Mouse (Mus musculus) neural tube, embryonic 12.5 days (tissue): ENCODE data around the gene Foxe3. TPM values are rescaled to one million over a fixed set of nuclear protein-coding genes. Genes with fewer than 3 reads are reported as not detected.

ENCODE experiments used
- ATAC-seq: fragments of 200-750 bp; cut with Nextera tagmentation; 2 replicates; pipeline ENCODE4 v1.8.0; 2017; ENCODE audit warnings: low read depth, mild to moderate bottlenecking, moderate TSS enrichment, moderate library complexity; ENCODE audit not compliant: low FRiP score
- H3K27ac ChIP-seq: fragments of 300-500 bp; sonication (generic); 2 replicates; pipeline ENCODE4 v1.5.1; 2016
- H3K27me3 ChIP-seq: fragments of 300-500 bp; sonication (generic); replicated peaks from 2 replicates; pipeline ENCODE4 v1.6.1; 2016; ENCODE audit warnings: mild to moderate bottlenecking
- H3K36me3 ChIP-seq: fragments of 300-500 bp; sonication (generic); 2 replicates; pipeline ENCODE4 v1.6.1; 2016; ENCODE audit warnings: mild to moderate bottlenecking
- H3K4me1 ChIP-seq: fragments of 300-500 bp; sonication (generic); 2 replicates; pipeline ENCODE4 v1.6.1; 2016
- H3K4me2 ChIP-seq: fragments of 300-500 bp; sonication (generic); replicated peaks from 2 replicates; pipeline ENCODE4 v1.6.1; 2016; ENCODE audit warnings: mild to moderate bottlenecking
- H3K4me3 ChIP-seq: fragments of 300-500 bp; sonication (generic); 2 replicates; pipeline ENCODE4 v1.5.1; 2016
- H3K9ac ChIP-seq: fragments of 300-500 bp; sonication (generic); 2 replicates; pipeline ENCODE4 v1.6.1; 2016; ENCODE audit warnings: mild to moderate bottlenecking
- H3K9me3 ChIP-seq: fragments of 300-500 bp; sonication (generic); 2 replicates; pipeline ENCODE4 v1.6.1; 2016; ENCODE audit warnings: mild to moderate bottlenecking
- WGBS: fragments of 180-500 bp; shearing (Covaris S2); methylation state at CpG from one replicate; pipeline ENCODE4 v1.1.7; 2016; 5-methylcytosine and 5-hydroxymethylcytosine counted together
- polyA plus RNA-seq: library from polyadenylated mRNA; unstranded; fragments of >200 nt; fragmentation: Nextera tagmentation; extraction: Ambion mirVana; gene quantifications from 2 replicates; pipeline ENCODE4 v1.2.1, GENCODE M21; 2016

The Foxe3 gene
- polyA plus RNA-seq, 1 experiment from 2014 or later, result not detected

GRCm38 (mm10) chr4:114912705-114913593, 12.9 kb downstream of the Foxe3 start:
- Histone ChIP-seq H3K9ac (no peak overlapping the region), H3K4me3 (no peak overlapping the region)

GRCm38 (mm10) chr4:114909602-114910484, 16.0 kb downstream of the Foxe3 start:
- peak overlapping the region; percentile 72 for H3K4me2 ChIP-seq
- H3K9me3 ChIP-seq, result no peaks in the 10 kb centered on the region
- H3K36me3 ChIP-seq, result no peaks in the 10 kb centered on the region
- H3K9ac ChIP-seq, result peak overlapping the region; percentile 45; the same call in 1 of the 2 replicates
- peaks cover 97% of the 10 kb centered on the region for H3K27me3 ChIP-seq
- H3K4me1 ChIP-seq, result peaks cover 18% of the 10 kb centered on the region
- H3K27ac ChIP-seq, result no peak overlapping the region
- ATAC-seq, result no peak
- peak overlapping the region; percentile 43 for H3K4me3 ChIP-seq
- 2% methylated on average over 20 of the region's 20 CpGs for WGBS

More at GRCm38 (mm10) chr4:114912705-114913593, 12.9 kb downstream of the Foxe3 start:
- Histone ChIP-seq H3K4me1 (peaks cover 13% of the 10 kb centered on the region; the same call in 1 of the 2 replicates), H3K9me3 (no peaks in the 10 kb centered on the region), H3K4me2 (0 out of 2 replicates have a peak overlapping the region, but pooled peaks have one; percentile 5), H3K36me3 (no peaks in the 10 kb centered on the region), H3K27me3 (peaks cover 92% of the 10 kb centered on the region), H3K27ac (no peak overlapping the region)
- WGBS, result 3% methylated on average over 35 of the region's 35 CpGs
- ATAC-seq, result no peak

DNA sequence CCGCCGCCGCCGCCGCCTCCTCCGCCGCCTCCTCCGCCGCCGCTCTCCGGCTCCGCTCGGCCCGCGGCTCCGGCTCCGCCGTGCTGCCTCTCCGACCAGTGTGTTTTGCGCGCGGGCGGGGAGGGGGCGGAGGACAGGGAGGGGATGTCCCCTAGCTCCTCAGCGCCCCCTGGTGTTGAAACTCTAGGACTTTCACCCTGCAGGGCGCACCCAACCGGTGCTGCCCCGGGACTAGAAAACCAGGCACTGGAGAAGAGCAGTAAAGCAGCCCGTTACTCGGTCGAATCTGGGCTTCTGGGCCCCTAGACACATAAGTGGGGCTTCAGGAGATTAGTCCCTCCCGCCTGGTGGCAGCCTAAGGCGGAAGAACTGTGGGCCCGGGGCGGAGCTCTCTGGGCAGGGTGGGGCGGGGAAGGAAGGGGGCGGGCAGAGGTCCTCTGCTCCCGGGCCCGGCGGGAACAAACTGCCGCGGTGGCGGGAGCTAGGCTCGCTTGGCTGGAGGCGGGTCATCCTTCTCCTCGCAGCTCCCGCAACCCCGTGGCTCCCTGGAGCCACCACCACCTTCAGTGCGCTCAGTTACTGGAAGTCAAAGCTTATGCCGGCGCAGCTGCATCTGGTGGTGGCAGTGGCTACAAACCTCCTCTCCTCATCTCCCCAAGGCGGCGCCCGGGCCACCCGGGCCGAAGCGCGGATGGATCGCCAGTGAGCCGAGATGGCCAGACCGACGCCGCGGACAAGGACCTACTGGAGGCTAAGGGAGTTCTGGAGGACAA, 16.8 kb downstream of the Foxe3 start, which contains the start of gene Foxd2:
Gene Foxd2 (minus strand): TSS at position 45 of the 773 bp plus-strand sequence.
- peak within 1 kb of the TSS; percentile 72 for H3K4me2 ChIP-seq
- H3K9me3 ChIP-seq, result no peaks in the 10 kb centered on the region
- peak; percentile 89 for ATAC-seq
- no peak within 1 kb of the TSS for H3K27ac ChIP-seq
- peak within 1 kb of the TSS; percentile 43 for H3K4me3 ChIP-seq
- 1% methylated on average over 63 of the region's 64 CpGs for WGBS
- H3K9ac ChIP-seq, result peak within 1 kb of the TSS; percentile 45; the same call in 1 of the 2 replicates
- H3K36me3 ChIP-seq, result no peaks in the 10 kb centered on the region
- H3K27me3 ChIP-seq, result peaks cover 97% of the 10 kb centered on the region
- peaks cover 18% of the 10 kb centered on the region for H3K4me1 ChIP-seq

DNA sequence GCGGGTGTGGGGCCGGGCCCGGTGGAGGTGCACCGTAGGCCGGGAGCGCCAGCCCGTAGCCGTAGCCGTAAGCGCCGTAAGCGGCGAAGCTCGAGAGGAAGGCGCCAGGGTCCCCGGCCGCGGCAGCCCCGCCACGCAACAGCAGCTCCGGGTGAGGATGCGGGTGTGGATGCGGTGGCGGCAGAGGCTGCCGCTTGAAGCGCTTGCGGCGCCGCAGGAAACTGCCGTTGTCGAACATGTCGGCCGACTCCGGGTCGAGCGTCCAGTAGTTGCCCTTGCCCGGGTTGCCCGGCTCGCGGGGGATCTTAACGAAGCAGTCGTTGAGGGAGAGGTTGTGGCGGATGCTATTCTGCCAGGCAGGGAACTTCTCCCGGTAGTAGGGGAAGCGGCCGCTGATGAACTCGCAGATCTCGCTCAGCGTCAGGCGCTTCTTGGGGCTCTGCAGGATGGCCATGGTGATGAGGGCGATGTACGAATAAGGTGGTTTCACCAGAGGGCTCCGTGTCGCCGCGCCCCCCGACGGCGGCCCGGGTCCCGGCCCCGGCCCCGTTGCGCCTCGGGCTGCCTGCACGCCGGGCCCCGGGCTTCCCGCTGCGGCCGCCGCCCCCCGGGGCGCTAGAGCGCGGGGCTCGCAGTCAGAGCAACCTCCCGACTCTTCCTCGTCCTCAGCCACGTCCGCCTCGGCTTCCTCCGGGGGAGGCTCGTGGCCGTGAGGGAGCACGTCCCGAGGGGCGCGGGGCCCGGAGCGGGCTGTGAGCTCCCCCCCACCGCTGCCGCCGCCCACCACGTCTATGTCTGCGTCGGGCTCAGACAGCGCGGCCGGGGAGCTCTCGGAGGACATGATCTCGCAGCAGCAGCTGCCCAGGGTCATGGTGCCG, 17.6 kb downstream of the Foxe3 start:
- WGBS, result under 1% methylated on average over 102 of the region's 103 CpGs
- H3K4me1 ChIP-seq, result peaks cover 18% of the 10 kb centered on the region
- no peaks in the 10 kb centered on the region for H3K9me3 ChIP-seq
- peak overlapping the region; percentile 72 for H3K4me2 ChIP-seq
- H3K27ac ChIP-seq, result no peak overlapping the region
- peak overlapping the region; percentile 43 for H3K4me3 ChIP-seq
- peak overlapping the region; percentile 45; the same call in 1 of the 2 replicates for H3K9ac ChIP-seq
- no peaks in the 10 kb centered on the region for H3K36me3 ChIP-seq
- peak; percentile 5; the same call in 1 of the 2 replicates for ATAC-seq
- peaks cover 96% of the 10 kb centered on the region for H3K27me3 ChIP-seq

GRCm38 (mm10) chr4:114907056-114907917, 18.5 kb downstream of the Foxe3 start:
- Histone ChIP-seq H3K4me2 (peak overlapping the region; percentile 72), H3K27me3 (peaks cover 96% of the 10 kb centered on the region), H3K4me3 (peak overlapping the region; percentile 43), H3K4me1 (peaks cover 22% of the 10 kb centered on the region), H3K9ac (peak overlapping the region; percentile 45; the same call in 1 of the 2 replicates), H3K36me3 (no peaks in the 10 kb centered on the region), H3K9me3 (no peaks in the 10 kb centered on the region), H3K27ac (no peak overlapping the region)
- ATAC-seq, result no peak
- WGBS, result 1% methylated on average over 74 of the region's 74 CpGs

GRCm38 (mm10) chr4:114905969-114906680, 19.7 kb downstream of the Foxe3 start:
- Histone ChIP-seq H3K36me3 (no peaks in the 10 kb centered on the region), H3K27ac (no peak overlapping the region), H3K9me3 (no peaks in the 10 kb centered on the region), H3K9ac (no peak overlapping the region), H3K4me3 (no peak overlapping the region), H3K4me1 (peaks cover 25% of the 10 kb centered on the region), H3K27me3 (peaks cover 97% of the 10 kb centered on the region), H3K4me2 (no peak overlapping the region; the same call in 1 of the 2 replicates)
- no peak for ATAC-seq
- WGBS, result 7% methylated on average over 10 of the region's 10 CpGs

- Histone ChIP-seq H3K27me3 (peaks cover 97% of the 10 kb centered on the region), H3K4me1 (peaks cover 29% of the 10 kb centered on the region), H3K9ac (no peak overlapping the region), H3K4me2 (no peak overlapping the region; the same call in 1 of the 2 replicates), H3K36me3 (no peaks in the 10 kb centered on the region), H3K4me3 (no peak overlapping the region), H3K9me3 (no peaks in the 10 kb centered on the region), H3K27ac (no peak overlapping the region)
- 57% methylated on average over 3 of the region's 3 CpGs for WGBS
- ATAC-seq, result no peak
Observed at GRCm38 (mm10) chr4:114905501-114905900, 20.3 kb downstream of the Foxe3 start.

DNA sequence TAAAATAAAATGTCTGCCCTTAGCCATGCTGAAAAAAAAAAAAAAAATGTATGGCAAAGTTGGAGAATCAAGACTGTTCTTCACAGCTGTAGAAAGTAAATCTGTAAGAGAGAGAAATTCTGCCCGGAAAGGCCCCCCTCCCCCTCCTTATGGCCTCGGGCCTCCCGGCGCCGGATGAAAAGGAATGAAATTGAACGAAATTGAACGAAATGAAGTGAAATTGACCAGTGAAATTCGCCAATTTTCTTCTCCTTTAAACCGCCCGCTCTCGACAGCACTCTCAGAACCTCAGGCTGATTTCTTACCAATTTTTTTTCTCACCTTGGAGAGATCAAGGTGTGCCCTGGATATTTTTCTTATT, 22.4 kb downstream of the Foxe3 start:
- WGBS, result 1% methylated on average over 11 of the region's 11 CpGs
- H3K27ac ChIP-seq, result no peak overlapping the region
- H3K4me1 ChIP-seq, result peaks cover 20% of the 10 kb centered on the region
- no peak overlapping the region for H3K4me2 ChIP-seq
- H3K4me3 ChIP-seq, result no peak overlapping the region
- no peak for ATAC-seq
- no peaks in the 10 kb centered on the region for H3K9me3 ChIP-seq
- H3K36me3 ChIP-seq, result no peaks in the 10 kb centered on the region
- H3K9ac ChIP-seq, result no peak overlapping the region
- H3K27me3 ChIP-seq, result peaks cover 98% of the 10 kb centered on the region

GRCm38 (mm10) chr4:114902641-114903421, 23.0 kb downstream of the Foxe3 start:
- H3K4me1 ChIP-seq, result peaks cover 14% of the 10 kb centered on the region
- H3K9me3 ChIP-seq, result no peaks in the 10 kb centered on the region
- WGBS, result under 1% methylated on average over 39 of the region's 39 CpGs
- peak overlapping the region; percentile 24; the same call in 1 of the 2 replicates for H3K4me3 ChIP-seq
- H3K27ac ChIP-seq, result no peak overlapping the region
- peaks cover 98% of the 10 kb centered on the region for H3K27me3 ChIP-seq
- H3K4me2 ChIP-seq, result peak overlapping the region; percentile 47
- no peaks in the 10 kb centered on the region for H3K36me3 ChIP-seq
- no peak overlapping the region for H3K9ac ChIP-seq
- ATAC-seq, result no peak
